Mouse (Mus musculus): ENCODE results near the gene Gm15023. TPM values are rescaled to one million over a fixed set of nuclear protein-coding genes. Genes with fewer than 3 reads are reported as not detected.
"Not testable (repeated sequence)": the region's sequence is repeated elsewhere in the genome, so short reads cannot be mapped to it uniquely, and the experiment has no call there.

The Gm15023 gene
- total RNA-seq (2017) = 0.19 and 0.30 TPM in 2 replicates

DNA sequence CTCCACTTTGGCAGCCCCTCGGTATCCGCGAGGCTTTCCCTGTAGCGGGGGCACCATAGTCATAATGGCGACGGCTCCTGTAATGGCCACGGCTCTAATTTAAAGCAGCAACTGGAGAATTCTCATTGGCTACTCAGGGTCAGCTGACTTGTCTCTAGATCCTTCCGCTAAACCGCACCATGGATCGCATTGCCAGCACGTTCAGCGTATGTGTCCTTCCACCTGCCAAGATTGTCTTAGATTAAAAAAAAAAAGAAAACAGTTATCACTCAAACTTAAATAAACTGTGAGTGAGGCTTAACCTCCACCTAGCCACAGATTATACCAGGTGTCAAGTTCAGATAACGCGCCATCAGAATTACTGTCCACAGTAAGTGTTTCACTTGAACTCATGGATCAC is at the start of gene Gm15023:
Gm15023 (minus strand) TSS at position 101 of the 400 bp plus-strand sequence.
- not testable (repeated sequence) for ATAC-seq (replicated peaks in 1 of 2; ENCODE audit: insufficient read depth in 1 of 2, low FRiP score in 2 of 2, low TSS enrichment in 1 of 2, low read depth in 1 of 2, poor library complexity in 2 of 2, severe bottlenecking in 2 of 2)

DNA sequence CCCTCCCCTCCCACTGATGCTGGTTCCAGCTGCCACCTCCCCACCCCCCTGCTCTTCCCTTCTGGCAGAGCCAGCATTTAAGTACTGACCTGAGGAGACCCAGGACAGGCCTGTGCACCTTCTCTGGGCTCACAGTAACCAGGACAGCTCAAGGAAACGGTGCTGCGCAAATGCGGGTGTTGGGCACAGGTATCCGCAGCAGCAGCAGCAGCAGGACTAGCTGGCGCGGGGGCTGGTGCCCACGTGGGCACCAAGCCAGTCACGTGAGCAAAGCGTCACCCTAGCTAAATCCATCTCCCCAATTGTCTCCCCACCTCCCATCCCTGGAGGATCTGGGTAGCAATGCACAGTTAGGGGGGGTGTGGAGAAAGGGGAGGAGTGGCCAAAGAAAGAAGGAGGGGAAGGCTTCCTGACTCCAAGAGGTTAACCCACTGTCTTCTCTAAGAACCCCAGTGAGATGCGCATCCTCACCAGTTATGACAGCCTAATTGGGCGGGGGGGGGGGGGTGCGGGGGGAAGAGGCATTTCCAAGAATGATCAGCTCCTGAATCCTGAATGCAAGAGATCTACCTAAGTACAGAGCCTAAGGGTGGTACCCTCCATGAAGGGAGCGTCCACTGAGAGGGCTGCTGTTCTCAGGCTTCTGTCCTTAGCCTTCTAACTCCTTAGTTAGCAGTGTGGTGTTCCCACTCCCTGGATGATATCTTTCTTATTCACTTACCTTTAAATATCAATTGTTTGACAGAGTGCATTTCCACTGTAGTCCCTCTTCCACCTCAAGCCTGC is 33.2 kb upstream of the Gm15023 start, which contains the start of gene Tceal6:
Tceal6 (minus strand) TSS at position 252 of the 786 bp plus-strand sequence.
- no peak for ATAC-seq (replicated peaks in 1 of 2; ENCODE audit: insufficient read depth in 1 of 2, low FRiP score in 2 of 2, low TSS enrichment in 1 of 2, low read depth in 1 of 2, poor library complexity in 2 of 2, severe bottlenecking in 2 of 2)

DNA sequence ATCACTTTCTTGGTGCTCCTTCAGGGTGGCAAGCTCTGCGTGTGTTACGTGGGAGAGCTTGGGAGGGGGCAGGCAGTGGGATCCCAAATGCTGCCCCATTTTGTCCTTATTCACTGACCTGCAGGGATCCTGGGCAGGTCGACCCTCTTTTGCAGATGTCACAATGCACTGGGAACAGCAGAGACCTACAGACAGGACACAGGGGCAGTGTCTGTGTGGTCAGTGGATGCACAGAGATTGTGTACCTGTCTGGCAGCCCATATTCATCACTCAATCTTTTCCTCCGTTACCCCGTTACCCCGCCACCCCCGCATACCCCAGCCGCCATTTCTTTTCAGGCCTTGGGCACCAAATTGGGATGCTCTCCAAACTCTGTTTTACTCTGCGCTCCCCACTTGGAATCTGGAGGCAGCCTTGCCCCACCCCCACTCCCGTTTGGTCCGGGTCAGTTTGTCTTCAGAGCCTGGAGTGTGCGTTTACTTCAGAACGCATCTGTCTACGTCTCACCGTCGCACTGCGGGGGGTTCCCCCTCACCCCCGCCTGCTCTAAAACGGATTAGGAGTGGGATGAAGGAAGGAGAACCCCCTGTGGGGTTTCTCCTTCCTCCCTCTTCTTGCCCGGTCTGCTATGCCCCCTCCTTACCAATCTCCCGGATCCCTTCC is 32.5 kb upstream of the Gm15023 start:
- not testable (repeated sequence) for ATAC-seq (replicated peaks in 1 of 2; ENCODE audit: insufficient read depth in 1 of 2, low FRiP score in 2 of 2, low TSS enrichment in 1 of 2, low read depth in 1 of 2, poor library complexity in 2 of 2, severe bottlenecking in 2 of 2)

DNA sequence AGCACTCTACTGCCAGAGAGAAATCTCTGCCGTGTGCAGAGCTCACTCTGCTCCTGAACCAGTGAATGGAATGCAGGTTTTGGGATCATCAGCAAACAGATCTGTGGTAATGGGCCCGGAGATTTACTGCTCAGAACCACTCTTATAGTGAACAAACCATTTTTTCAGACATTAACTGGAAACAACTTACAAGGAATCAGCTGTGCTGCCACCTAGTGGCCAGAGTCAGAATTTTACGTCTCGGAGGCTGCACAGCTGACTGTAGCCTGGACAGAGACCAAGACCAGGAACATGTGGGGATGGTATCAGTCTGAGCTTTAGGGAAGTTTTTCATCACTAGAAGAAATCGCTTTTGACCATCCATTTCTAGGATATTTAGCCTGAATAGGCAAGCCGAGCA is 12.5 kb upstream of the Gm15023 start:
- ATAC-seq (replicated peaks in 1 of 2; ENCODE audit: insufficient read depth in 1 of 2, low FRiP score in 2 of 2, low TSS enrichment in 1 of 2, low read depth in 1 of 2, poor library complexity in 2 of 2, severe bottlenecking in 2 of 2) = not testable (repeated sequence)

DNA sequence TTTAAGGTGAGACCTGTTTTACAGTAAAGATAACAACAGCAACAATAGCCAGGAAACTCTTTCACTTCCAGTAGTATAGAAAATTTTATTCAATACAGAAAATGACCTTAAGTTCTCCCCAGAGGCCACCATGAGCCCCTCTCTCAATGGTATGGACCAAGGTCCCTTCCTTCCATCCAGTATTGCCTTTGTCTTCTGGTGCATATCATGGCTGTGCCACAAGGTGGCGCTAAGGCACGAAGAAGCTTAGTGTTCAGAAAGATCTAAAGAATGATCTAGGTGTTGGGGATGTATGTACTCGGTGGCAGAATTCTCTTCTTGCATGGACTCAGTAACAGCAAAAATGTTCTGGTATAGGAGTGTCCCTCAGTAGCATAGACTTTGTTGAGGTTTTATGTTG is 11.2 kb upstream of the Gm15023 start:
- ATAC-seq (replicated peaks in 1 of 2; ENCODE audit: insufficient read depth in 1 of 2, low FRiP score in 2 of 2, low TSS enrichment in 1 of 2, low read depth in 1 of 2, poor library complexity in 2 of 2, severe bottlenecking in 2 of 2) = not testable (repeated sequence)

Other genes with a start within 250 kb of the Gm15023 start
- gene Nxf2, start 212.9 kb downstream of the Gm15023 start, total RNA-seq (2017) = 0.50 and 1.0 TPM in 2 replicates
- gene Zmat1, start 168.4 kb downstream of the Gm15023 start, total RNA-seq (2017) = 2.8 and 9.0 TPM in 2 replicates
- gene Tceal6, start 33.1 kb upstream of the Gm15023 start, total RNA-seq (2017) = not detected in 2 replicates
- not detected in 2 replicates for gene Pramel3, start 124.7 kb upstream of the Gm15023 start, total RNA-seq (2017)
- gene Gm5128, start 195.7 kb upstream of the Gm15023 start, total RNA-seq (2017) = not detected in 2 replicates

All from hematopoietic stem cell, adult 5-6 weeks (primary cell).